Mouse (Mus musculus) hindbrain, embryonic 14.5 days (tissue): ENCODE results near the gene Wfikkn2. TPM values are rescaled to one million over a fixed set of nuclear protein-coding genes. Genes with fewer than 3 reads are reported as not detected.
A peak's percentile ranks its signal among the peaks of the same experiment; 100 is the strongest.

ENCODE experiments used
- ATAC-seq: fragments of 200-750 bp; cut with Nextera tagmentation; 2 replicates; pipeline ENCODE4 v1.8.0; 2017; ENCODE audit warnings: moderate number of reproducible peaks, mild to moderate bottlenecking, moderate TSS enrichment, moderate library complexity; ENCODE audit not compliant: low FRiP score
- DNase-seq: peaks from one replicate; pipeline ENCODE4 v3.0.0-alpha.2; 2015; ENCODE audit warnings: low spot score
- H3K27ac ChIP-seq: fragments of 300-500 bp; sonication (generic); 2 replicates; pipeline ENCODE4 v1.5.1; 2014; ENCODE audit warnings: mild to moderate bottlenecking, moderate library complexity
- H3K27me3 ChIP-seq: fragments of 300-500 bp; sonication (generic); 2 replicates; pipeline ENCODE4 v1.6.1; 2014; ENCODE audit warnings: mild to moderate bottlenecking, low read length, mixed read lengths; ENCODE audit not compliant: control insufficient read depth, insufficient read depth
- H3K36me3 ChIP-seq: fragments of 300-500 bp; sonication (generic); replicated peaks from 2 replicates; pipeline ENCODE4 v1.6.1; 2014; ENCODE audit not compliant: control insufficient read depth, insufficient read depth
- H3K4me1 ChIP-seq: fragments of 300-500 bp; sonication (generic); replicated peaks from 2 replicates; pipeline ENCODE4 v1.6.1; 2014; ENCODE audit warnings: antibody characterized with exemption, low read length, mixed read lengths; ENCODE audit not compliant: control insufficient read depth, insufficient read depth
- H3K4me2 ChIP-seq: fragments of 300-500 bp; sonication (generic); replicated peaks from 2 replicates; pipeline ENCODE4 v1.6.1; 2014; ENCODE audit warnings: mild to moderate bottlenecking, moderate library complexity
- H3K4me3 ChIP-seq: fragments of 300-500 bp; sonication (generic); replicated peaks from 2 replicates; pipeline ENCODE4 v1.5.1; 2014; ENCODE audit warnings: mild to moderate bottlenecking, low read length
- H3K9ac ChIP-seq: fragments of 300-500 bp; sonication (generic); 2 replicates; pipeline ENCODE4 v1.6.1; 2014
- H3K9me3 ChIP-seq: fragments of 300-500 bp; sonication (generic); 2 replicates; pipeline ENCODE4 v1.6.1; 2016; ENCODE audit warnings: low read length; ENCODE audit not compliant: control insufficient read depth
- WGBS: fragments of 180-500 bp; shearing (Covaris S2); extraction: QIAGEN DNeasy Blood & Tissue Kit; methylation state at CpG from one replicate; pipeline ENCODE4 v1.1.7; 2014; 5-methylcytosine and 5-hydroxymethylcytosine counted together
- polyA plus RNA-seq: library from polyadenylated mRNA; unstranded; fragments of >200 nt; fragmentation: Nextera tagmentation; extraction: Ambion mirVana; gene quantifications from 2 replicates; pipeline ENCODE4 v1.2.1, GENCODE M21; 2014

Wfikkn2 gene
- polyA plus RNA-seq, 1 experiment from 2014 or later: 6.8 TPM

DNA sequence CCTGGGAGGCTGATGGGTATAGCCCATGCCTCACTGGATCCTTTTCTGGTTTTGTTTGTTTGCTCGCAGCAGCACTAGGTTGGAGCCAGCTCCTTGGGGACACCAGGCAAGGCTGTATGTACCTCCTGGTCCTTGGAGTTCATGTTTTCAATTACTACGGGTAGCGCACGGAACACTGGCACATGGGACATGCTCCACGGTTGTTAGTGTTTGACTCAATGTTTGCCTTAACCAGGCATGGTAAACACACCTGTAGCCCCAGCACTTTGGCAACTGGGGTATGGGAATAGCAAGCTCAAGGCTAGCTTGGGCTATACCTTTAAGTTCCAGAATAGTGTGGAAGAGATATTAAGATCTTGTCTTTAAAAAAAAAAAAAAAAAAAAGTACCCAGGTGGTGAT, 55.1 kb downstream of the Wfikkn2 start:
- ATAC-seq: no peak
- Histone ChIP-seq H3K4me1 (peaks cover 10% of the 10 kb centered on the region; the same call in 1 of the 2 replicates), H3K36me3 (no peaks in the 10 kb centered on the region), H3K4me2 (no peak overlapping the region), H3K9ac (no peak overlapping the region), H3K9me3 (no peaks in the 10 kb centered on the region), H3K4me3 (no peak overlapping the region), H3K27me3 (no peaks in the 10 kb centered on the region), H3K27ac (no peak overlapping the region)
- WGBS: 82% methylated on average over 5 of the region's 5 CpGs
- no peak for DNase-seq

DNA sequence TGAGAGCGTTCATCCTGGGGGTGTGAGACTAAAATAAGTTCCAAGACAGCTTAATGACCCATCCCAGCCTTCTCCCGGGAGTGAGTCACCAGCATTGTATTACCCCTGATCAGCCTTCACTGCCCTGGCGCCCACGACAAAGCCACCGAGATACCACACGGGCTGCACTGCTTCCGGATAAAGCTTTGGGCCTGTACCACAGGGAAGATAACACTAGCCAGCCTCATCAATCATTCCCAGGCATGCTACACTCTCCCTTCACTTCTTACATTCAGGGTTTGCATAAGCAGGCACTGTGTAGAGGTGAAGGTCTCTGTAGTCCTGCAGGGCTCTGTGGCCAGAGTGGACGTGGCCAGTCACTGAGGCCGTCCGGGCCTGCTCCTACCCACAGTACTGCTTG, 56.2 kb downstream of the Wfikkn2 start:
- Histone ChIP-seq H3K4me3 (no peak overlapping the region), H3K36me3 (no peaks in the 10 kb centered on the region), H3K27ac (no peak overlapping the region), H3K27me3 (no peaks in the 10 kb centered on the region), H3K4me2 (no peak overlapping the region), H3K9ac (no peak overlapping the region), H3K9me3 (no peaks in the 10 kb centered on the region), H3K4me1 (peaks cover 10% of the 10 kb centered on the region; the same call in 1 of the 2 replicates)
- no peak for ATAC-seq
- DNase-seq: peak; percentile 28
- WGBS: 48% methylated on average over 10 of the region's 10 CpGs

Other genes starting within 250 kb of the Wfikkn2 start
- gene Spag9, start 249.9 kb downstream of the Wfikkn2 start, polyA plus RNA-seq: 120 and 121 TPM in 2 replicates
- 34.3 and 34.6 TPM in 2 replicates for gene Tob1, start 34.6 kb downstream of the Wfikkn2 start, polyA plus RNA-seq
- gene Gm21885, start 35.9 kb upstream of the Wfikkn2 start, polyA plus RNA-seq: 0.38 TPM in 1 of 2 replicates, not detected in the other
- 94.9 and 105 TPM in 2 replicates for gene Luc7l3, start 76.0 kb upstream of the Wfikkn2 start, polyA plus RNA-seq
- 12.8 and 12.9 TPM in 2 replicates for gene Ankrd40, start 82.0 kb upstream of the Wfikkn2 start, polyA plus RNA-seq
- 0.85 and 1.1 TPM in 2 replicates for gene Abcc3, start 147.0 kb upstream of the Wfikkn2 start, polyA plus RNA-seq
- gene Cacna1g, start 228.2 kb upstream of the Wfikkn2 start, polyA plus RNA-seq: 18.6 and 22.8 TPM in 2 replicates
- 0.33 and 1.3 TPM in 2 replicates for gene Spata20, start 240.2 kb upstream of the Wfikkn2 start, polyA plus RNA-seq